Mouse (Mus musculus) CD4-positive naive resting alpha-beta T cell, adult 76 days (primary cell): Measurements from ENCODE around the gene Gpm6b. TPM values are rescaled to one million over a fixed set of nuclear protein-coding genes. Genes with fewer than 3 reads are reported as not detected.

Experiments used
- total RNA-seq: library from RNA; stranded (reverse); gene quantifications from one replicate; pipeline ENCODE4 v1.2.4, GENCODE M21; 2023

The Gpm6b gene
- total RNA-seq = 0.73 TPM

DNA sequence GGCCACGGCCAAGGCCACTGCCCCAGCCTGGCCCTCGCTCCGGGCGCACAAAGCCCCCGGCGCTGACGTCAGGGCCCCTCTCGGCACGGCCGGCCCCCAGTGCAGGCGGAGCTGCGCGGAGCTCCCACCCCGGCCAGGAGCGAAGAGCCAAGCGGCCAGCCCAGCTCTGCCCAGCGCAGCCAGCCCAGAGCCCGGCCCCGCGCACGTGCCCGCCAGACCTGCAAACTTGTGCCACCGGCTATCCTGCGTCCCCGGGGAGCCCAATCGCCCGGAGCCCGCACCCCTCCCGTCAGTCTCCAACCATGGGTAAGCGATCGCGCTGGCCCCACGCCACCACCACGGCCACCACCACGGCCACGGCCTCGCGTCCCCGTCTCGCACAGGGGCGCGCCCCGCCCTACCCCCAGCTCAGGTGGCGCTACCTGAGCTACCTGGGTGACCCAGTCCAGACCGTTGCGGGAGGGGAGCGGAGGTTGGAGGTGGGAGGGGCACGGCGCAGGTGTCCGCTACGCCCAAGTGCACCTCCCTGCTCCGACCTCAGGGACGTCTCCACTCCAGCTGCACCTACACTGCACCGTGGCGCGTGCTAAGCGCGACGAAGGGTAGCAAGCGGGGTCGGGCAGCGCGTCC lies at the start of gene Gpm6b:
TSS of gene Gpm6b (plus strand) at position 81 of the 630 bp plus-strand sequence.

Other genes starting within 250 kb of the Gpm6b start
- 4.1 TPM for gene Gemin8, start 68.5 kb upstream of the Gpm6b start, total RNA-seq
- gene Trappc2, start 201.7 kb downstream of the Gpm6b start, total RNA-seq = 5.0 TPM
- 13.3 TPM for gene Ofd1, start 201.8 kb downstream of the Gpm6b start, total RNA-seq
- gene Rab9, start 241.0 kb downstream of the Gpm6b start, total RNA-seq = 18.5 TPM